Mouse (Mus musculus) A20 (cell line): ENCODE measurements around the gene Tceal1.
"Not testable (repeated sequence)": the region's sequence is repeated elsewhere in the genome, so short reads cannot be mapped to it uniquely, and the experiment has no call there.

Experiments used
- DNase-seq: peaks from one replicate; pipeline ENCODE4 v3.0.0-alpha.2; 2011; ENCODE audit warnings: low read depth, low spot score

Gene Tceal1

GRCm38 (mm10) chrX:136707446-136708167, at the start of gene Tceal1:
Gene Tceal1, plus strand, starts transcription at chrX:136707982.
- no peak for DNase-seq

- DNase-seq = no peak
These were observed 41.5 kb upstream of the Tceal1 start for GRCm38 (mm10) chrX:136666281-136666706.

- DNase-seq = not testable (repeated sequence)
These were observed 40.9 kb upstream of the Tceal1 start for GRCm38 (mm10) chrX:136666762-136667464.

- no peak for DNase-seq
These were observed 39.0 kb upstream of the Tceal1 start for GRCm38 (mm10) chrX:136668794-136669193.

GRCm38 (mm10) chrX:136680989-136681388, 26.8 kb upstream of the Tceal1 start:
- no peak for DNase-seq

GRCm38 (mm10) chrX:136691606-136692293, 16.0 kb upstream of the Tceal1 start:
- not testable (repeated sequence) for DNase-seq

- no peak for DNase-seq
These were observed 15.5 kb upstream of the Tceal1 start for GRCm38 (mm10) chrX:136692294-136692675.

GRCm38 (mm10) chrX:136693196-136693595, 14.6 kb upstream of the Tceal1 start:
- DNase-seq = no peak

GRCm38 (mm10) chrX:136708168-136708681, 443 bp downstream of the Tceal1 start:
- DNase-seq = no peak

GRCm38 (mm10) chrX:136708782-136709181, 1.0 kb downstream of the Tceal1 start:
- DNase-seq = no peak

GRCm38 (mm10) chrX:136714742-136715474, 7.1 kb downstream of the Tceal1 start:
- DNase-seq = not testable (repeated sequence)

GRCm38 (mm10) chrX:136732016-136732415, 24.2 kb downstream of the Tceal1 start:
- no peak for DNase-seq

GRCm38 (mm10) chrX:136740087-136740790, 32.5 kb downstream of the Tceal1 start:
- peak; percentile 20 for DNase-seq

GRCm38 (mm10) chrX:136740791-136741650, 33.2 kb downstream of the Tceal1 start:
- DNase-seq = peak; percentile 93

- DNase-seq = no peak
These were observed 33.9 kb downstream of the Tceal1 start for GRCm38 (mm10) chrX:136741651-136742201.

- peak; percentile 53 for DNase-seq
These were observed 34.5 kb downstream of the Tceal1 start for GRCm38 (mm10) chrX:136742241-136742640.

GRCm38 (mm10) chrX:136742661-136743103, 34.9 kb downstream of the Tceal1 start:
- DNase-seq = peak; percentile 73

GRCm38 (mm10) chrX:136743459-136743858, 35.7 kb downstream of the Tceal1 start, which contains the start of gene Morf4l2:
Gene Morf4l2, minus strand, starts transcription at chrX:136743690.
- DNase-seq = no peak

GRCm38 (mm10) chrX:136744663-136745062, 36.9 kb downstream of the Tceal1 start:
- peak; percentile 32 for DNase-seq
